Mouse (Mus musculus) ES-Bruce4 (cell line): ENCODE measurements around the gene Igf1r.

Source experiments
- CTCF ChIP-seq: IDR thresholded peaks from one replicate; pipeline ENCODE4 v1.8.1; 2011; ENCODE audit warnings: low read depth, low read length
- EP300 ChIP-seq: IDR thresholded peaks from 2 replicates; pipeline ENCODE4 v1.6.1; 2011; ENCODE audit warnings: low read depth, low read length; ENCODE audit not compliant: insufficient read depth

DNA sequence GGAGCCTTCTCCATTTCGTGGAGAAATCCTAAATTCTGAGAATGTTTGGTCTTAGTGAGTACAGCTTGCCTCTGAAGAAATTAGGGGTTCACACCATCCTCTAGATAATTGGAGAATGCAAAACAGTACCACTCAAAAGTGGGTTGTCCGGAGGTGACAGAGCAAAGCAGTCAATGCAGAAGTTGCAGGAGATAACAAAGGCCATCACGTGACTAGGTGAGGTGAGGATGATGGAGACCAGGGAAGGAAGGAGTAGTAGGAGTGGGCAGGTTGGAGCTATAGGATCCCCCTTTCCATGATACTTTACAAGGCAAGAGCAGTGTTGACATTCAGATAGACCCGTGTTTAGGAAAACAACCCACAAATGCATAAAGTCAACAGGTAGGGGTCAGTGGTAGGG lies 41.0 kb downstream of the Igf1r start:
- TF ChIP-seq CTCF (no peak), EP300 (no peak)
